Mouse (Mus musculus): ENCODE results near the gene A230050P20Rik.

DNA sequence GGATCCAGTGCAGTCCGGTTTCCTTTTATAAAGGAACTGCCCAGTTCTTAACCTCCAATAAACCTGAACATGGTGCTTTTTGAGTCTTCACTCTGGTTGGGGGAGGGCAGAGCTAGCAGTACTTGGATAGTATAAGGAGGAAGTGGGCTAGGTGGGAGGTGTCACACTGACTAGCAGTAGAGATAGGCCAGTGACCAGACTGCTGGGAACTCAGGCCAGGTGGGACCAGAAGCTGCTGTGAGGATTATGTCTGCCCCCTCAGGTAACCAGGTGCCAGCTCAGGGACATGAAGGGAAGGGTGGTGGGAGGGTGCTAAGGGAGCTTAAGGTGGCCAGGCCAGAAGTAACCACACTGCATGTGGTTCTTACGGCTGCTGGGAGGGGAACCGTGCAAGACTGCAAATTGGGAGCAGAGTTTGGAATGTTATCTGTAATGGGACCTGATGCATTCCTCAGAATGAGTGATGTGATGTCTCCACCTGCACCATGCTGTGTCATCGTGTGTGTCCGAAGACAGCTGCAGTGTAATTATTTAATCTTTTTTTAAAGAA is 23.7 kb downstream of the A230050P20Rik start:
- TF ChIP-seq POLR2A (IDR thresholded peaks at IDR 0.05; ENCODE audit: low read depth, low read length) (no peak), CTCF (IDR thresholded peaks at IDR 0.05; ENCODE audit: extremely low read depth, insufficient read length, insufficient replicate concordance, low read depth, low read length) (no peak)
